Mouse (Mus musculus): ENCODE results near the gene Fam129c. TPM values are rescaled to one million over a fixed set of nuclear protein-coding genes. Genes with fewer than 3 reads are reported as not detected.

The Fam129c gene
- total and polyA plus RNA-seq, 2 experiments from 2014 or later = 4.7 to 5.3 TPM

DNA sequence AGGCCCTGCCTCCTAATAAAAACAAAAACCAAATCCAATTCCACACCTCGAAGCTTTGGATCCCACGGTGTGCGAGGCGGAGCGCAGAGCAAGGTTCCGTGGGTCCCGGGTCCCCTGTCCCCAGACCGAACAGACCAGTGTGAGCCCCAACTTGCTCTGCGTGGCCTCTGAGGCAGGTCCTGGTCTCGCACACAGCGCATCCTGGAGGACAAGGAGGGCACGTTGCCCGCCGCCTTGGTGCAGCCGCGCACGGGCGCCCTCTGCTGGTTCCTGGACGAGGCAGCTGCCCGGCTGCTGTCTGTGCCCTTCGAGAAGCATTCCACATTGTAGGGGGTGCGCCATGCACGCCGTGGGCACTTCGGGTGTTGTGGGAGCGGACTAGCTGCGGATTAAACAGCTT lies 1.6 kb upstream of the Fam129c start:
- TF ChIP-seq CTCF (IDR thresholded peaks at IDR 0.05) = peak; percentile 98
- H3K4me3 ChIP-seq (ENCODE audit: low read depth, low read length) = no peak overlapping the region
- no peak overlapping the region for H3K9ac ChIP-seq (replicated peaks; ENCODE audit: low read length, poor library complexity, severe bottlenecking)

GRCm38 (mm10) chr8:71596384-71596783 lies 1.1 kb upstream of the Fam129c start:
- Histone ChIP-seq H3K9ac (replicated peaks; ENCODE audit: low read length, poor library complexity, severe bottlenecking) (no peak overlapping the region), H3K27me3 (ENCODE audit: insufficient read depth, low read length) (peaks cover 9% of the 10 kb centered on the region), H3K4me1 (ENCODE audit: insufficient read depth, low read length) (peaks cover 6% of the 10 kb centered on the region), H3K36me3 (ENCODE audit: insufficient read depth, low read length) (0 out of 2 replicates have a peak, but pooled peaks cover 3% of the 10 kb centered on the region), H3K9me3 (ENCODE audit: low read length) (no peaks in the 10 kb centered on the region), H3K4me2 (ENCODE audit: low read depth, low read length, poor library complexity, severe bottlenecking) (no peak overlapping the region), H3K27ac (ENCODE audit: low read depth, low read length) (no peak overlapping the region), H3K4me3 (ENCODE audit: low read depth, low read length) (no peak overlapping the region)
- no peak for TF ChIP-seq CTCF (IDR thresholded peaks at IDR 0.05)
- WGBS = 67% methylated on average over 6 of the region's 6 CpGs
- DNase-seq (ENCODE audit: low spot score) (no peak), ATAC-seq (ENCODE audit: low FRiP score) (no peak)

More for the DNA sequence above, 1.6 kb upstream of the Fam129c start:
- no peak overlapping the region for H3K4me2 ChIP-seq (ENCODE audit: low read depth, low read length, poor library complexity, severe bottlenecking)
- 0 out of 2 replicates have a peak, but pooled peaks cover 3% of the 10 kb centered on the region for H3K36me3 ChIP-seq (ENCODE audit: insufficient read depth, low read length)
- WGBS = 7% methylated on average over 27 of the region's 27 CpGs
- ATAC-seq (ENCODE audit: low FRiP score) = peak; percentile 14; the same call in 1 of the 2 replicates
- DNase-seq (ENCODE audit: low spot score) = peak; percentile 85
- H3K4me1 ChIP-seq (ENCODE audit: insufficient read depth, low read length) = peaks cover 6% of the 10 kb centered on the region
- no peak overlapping the region for H3K27ac ChIP-seq (ENCODE audit: low read depth, low read length)
- H3K27me3 ChIP-seq (ENCODE audit: insufficient read depth, low read length) = peaks cover 9% of the 10 kb centered on the region
- no peaks in the 10 kb centered on the region for H3K9me3 ChIP-seq (ENCODE audit: low read length)

DNA sequence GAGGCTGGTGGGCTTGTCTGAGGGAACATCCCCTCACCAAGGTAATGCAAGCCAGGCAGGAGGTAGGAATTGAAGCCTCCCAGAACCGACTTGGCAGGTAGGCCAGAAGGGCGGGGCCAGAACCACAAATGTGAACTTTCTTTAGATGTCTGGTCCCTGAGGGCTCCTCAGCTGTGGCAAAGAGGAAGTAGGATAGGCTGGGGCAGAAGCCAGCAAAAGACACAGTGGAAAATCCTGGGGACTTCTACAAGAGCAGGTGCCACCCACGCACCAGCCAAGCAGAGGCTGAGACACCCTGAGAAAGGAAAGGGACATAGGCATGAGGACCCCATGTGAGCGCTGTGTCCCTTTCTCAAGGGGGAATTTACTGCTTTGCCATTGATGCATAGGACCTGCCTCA lies 650 bp upstream of the Fam129c start:
- DNase-seq (ENCODE audit: low spot score) (no peak), ATAC-seq (ENCODE audit: low FRiP score) (no peak)
- Histone ChIP-seq H3K27me3 (ENCODE audit: insufficient read depth, low read length) (peaks cover 9% of the 10 kb centered on the region), H3K36me3 (ENCODE audit: insufficient read depth, low read length) (0 out of 2 replicates have a peak, but pooled peaks cover 3% of the 10 kb centered on the region), H3K4me1 (ENCODE audit: insufficient read depth, low read length) (peaks cover 6% of the 10 kb centered on the region), H3K4me3 (ENCODE audit: low read depth, low read length) (no peak overlapping the region), H3K27ac (ENCODE audit: low read depth, low read length) (no peak overlapping the region), H3K9me3 (ENCODE audit: low read length) (no peaks in the 10 kb centered on the region), H3K4me2 (ENCODE audit: low read depth, low read length, poor library complexity, severe bottlenecking) (no peak overlapping the region), H3K9ac (replicated peaks; ENCODE audit: low read length, poor library complexity, severe bottlenecking) (no peak overlapping the region)
- TF ChIP-seq CTCF (IDR thresholded peaks at IDR 0.05) = no peak
- 82% methylated on average over 4 of the region's 4 CpGs for WGBS

- Histone ChIP-seq H3K4me2 (ENCODE audit: low read depth, low read length, poor library complexity, severe bottlenecking) (no peak overlapping the region), H3K36me3 (ENCODE audit: insufficient read depth, low read length) (0 out of 2 replicates have a peak, but pooled peaks cover 3% of the 10 kb centered on the region), H3K4me3 (ENCODE audit: low read depth, low read length) (no peak overlapping the region), H3K27me3 (ENCODE audit: insufficient read depth, low read length) (peaks cover 11% of the 10 kb centered on the region), H3K4me1 (ENCODE audit: insufficient read depth, low read length) (0 out of 2 replicates have a peak, but pooled peaks cover 4% of the 10 kb centered on the region), H3K9me3 (ENCODE audit: low read length) (no peaks in the 10 kb centered on the region), H3K27ac (ENCODE audit: low read depth, low read length) (no peak overlapping the region), H3K9ac (replicated peaks; ENCODE audit: low read length, poor library complexity, severe bottlenecking) (no peak overlapping the region)
- DNase-seq (ENCODE audit: low spot score) (no peak), ATAC-seq (ENCODE audit: low FRiP score) (no peak)
- no peak for TF ChIP-seq CTCF (IDR thresholded peaks at IDR 0.05)
Observed at GRCm38 (mm10) chr8:71598375-71598774, 927 bp downstream of the Fam129c start.

- DNase-seq (ENCODE audit: low spot score) = no peak
- H3K9ac ChIP-seq (replicated peaks; ENCODE audit: low read length, poor library complexity, severe bottlenecking) = no peak overlapping the region
- WGBS = 91% methylated on average over 5 of the region's 5 CpGs
- no peak overlapping the region for H3K27ac ChIP-seq (ENCODE audit: low read depth, low read length)
- peaks cover 15% of the 10 kb centered on the region for H3K27me3 ChIP-seq (ENCODE audit: insufficient read depth, low read length)
- H3K9me3 ChIP-seq (ENCODE audit: low read length) = no peaks in the 10 kb centered on the region
- ATAC-seq (ENCODE audit: low FRiP score) = no peak
- 0 out of 2 replicates have a peak, but pooled peaks cover 3% of the 10 kb centered on the region for H3K36me3 ChIP-seq (ENCODE audit: insufficient read depth, low read length)
- no peak overlapping the region for H3K4me3 ChIP-seq (ENCODE audit: low read depth, low read length)
- H3K4me1 ChIP-seq (ENCODE audit: insufficient read depth, low read length) = 0 out of 2 replicates have a peak, but pooled peaks cover 4% of the 10 kb centered on the region
- no peak for TF ChIP-seq CTCF (IDR thresholded peaks at IDR 0.05)
- H3K4me2 ChIP-seq (ENCODE audit: low read depth, low read length, poor library complexity, severe bottlenecking) = no peak overlapping the region
Observed at GRCm38 (mm10) chr8:71598841-71599240, 1.4 kb downstream of the Fam129c start.

GRCm38 (mm10) chr8:71601939-71602665 lies 4.7 kb downstream of the Fam129c start:
- DNase-seq (ENCODE audit: low spot score) (no peak), ATAC-seq (ENCODE audit: low FRiP score) (peak; percentile 21)
- TF ChIP-seq CTCF (IDR thresholded peaks at IDR 0.05) = no peak
- peak overlapping the region; percentile 20 for H3K9ac ChIP-seq (replicated peaks; ENCODE audit: low read length, poor library complexity, severe bottlenecking)
- H3K36me3 ChIP-seq (ENCODE audit: insufficient read depth, low read length) = 0 out of 2 replicates have a peak, but pooled peaks cover 5% of the 10 kb centered on the region
- peaks cover 18% of the 10 kb centered on the region for H3K27me3 ChIP-seq (ENCODE audit: insufficient read depth, low read length)
- H3K4me3 ChIP-seq (ENCODE audit: low read depth, low read length) = peak overlapping the region; percentile 36
- 4% methylated on average over 65 of the region's 65 CpGs for WGBS
- H3K27ac ChIP-seq (ENCODE audit: low read depth, low read length) = no peak overlapping the region; the same call in 1 of the 2 replicates
- H3K4me1 ChIP-seq (ENCODE audit: insufficient read depth, low read length) = 0 out of 2 replicates have a peak, but pooled peaks cover 4% of the 10 kb centered on the region
- H3K4me2 ChIP-seq (ENCODE audit: low read depth, low read length, poor library complexity, severe bottlenecking) = peak overlapping the region; percentile 46
- H3K9me3 ChIP-seq (ENCODE audit: low read length) = no peaks in the 10 kb centered on the region
